Mouse (Mus musculus) intestine, embryonic 15.5 days (tissue): ENCODE measurements around the gene Gm5485. TPM values are rescaled to one million over a fixed set of nuclear protein-coding genes. Genes with fewer than 3 reads are reported as not detected.

ENCODE experiments used
- ATAC-seq: fragments of 200-750 bp; cut with Nextera tagmentation; 2 replicates; pipeline ENCODE4 v1.8.0; 2017; ENCODE audit warnings: moderate TSS enrichment, moderate library complexity
- H3K27ac ChIP-seq: fragments of 300-500 bp; sonication (generic); 2 replicates; pipeline ENCODE4 v1.5.1; 2015; ENCODE audit warnings: mild to moderate bottlenecking, inconsistent platforms
- H3K27me3 ChIP-seq: fragments of 300-500 bp; sonication (generic); replicated peaks from 2 replicates; pipeline ENCODE4 v1.6.1; 2015; ENCODE audit warnings: inconsistent platforms
- H3K36me3 ChIP-seq: fragments of 300-500 bp; sonication (generic); 2 replicates; pipeline ENCODE4 v1.6.1; 2015; ENCODE audit warnings: inconsistent platforms
- H3K4me1 ChIP-seq: fragments of 300-500 bp; sonication (generic); replicated peaks from 2 replicates; pipeline ENCODE4 v1.6.1; 2015; ENCODE audit warnings: inconsistent platforms
- H3K4me2 ChIP-seq: fragments of 300-500 bp; sonication (generic); replicated peaks from 2 replicates; pipeline ENCODE4 v1.6.1; 2015; ENCODE audit warnings: mild to moderate bottlenecking, inconsistent platforms
- H3K4me3 ChIP-seq: fragments of 300-500 bp; sonication (generic); replicated peaks from 2 replicates; pipeline ENCODE4 v1.5.1; 2015; ENCODE audit warnings: inconsistent platforms
- H3K9ac ChIP-seq: fragments of 300-500 bp; sonication (generic); 2 replicates; pipeline ENCODE4 v1.6.1; 2015; ENCODE audit warnings: inconsistent platforms
- H3K9me3 ChIP-seq: fragments of 300-500 bp; sonication (generic); 2 replicates; pipeline ENCODE4 v1.6.1; 2016; ENCODE audit warnings: inconsistent platforms
- WGBS: fragments of 180-500 bp; shearing (Covaris S2); methylation state at CpG from one replicate; pipeline ENCODE4 v1.1.7; 2015; 5-methylcytosine and 5-hydroxymethylcytosine counted together
- polyA plus RNA-seq: library from polyadenylated mRNA; unstranded; fragments of >200 nt; fragmentation: Nextera tagmentation; extraction: Ambion mirVana; gene quantifications from 2 replicates; pipeline ENCODE4 v1.2.1, GENCODE M21; 2015

Gm5485 gene
- polyA plus RNA-seq, 1 experiment from 2014 or later = 0.80 TPM

DNA sequence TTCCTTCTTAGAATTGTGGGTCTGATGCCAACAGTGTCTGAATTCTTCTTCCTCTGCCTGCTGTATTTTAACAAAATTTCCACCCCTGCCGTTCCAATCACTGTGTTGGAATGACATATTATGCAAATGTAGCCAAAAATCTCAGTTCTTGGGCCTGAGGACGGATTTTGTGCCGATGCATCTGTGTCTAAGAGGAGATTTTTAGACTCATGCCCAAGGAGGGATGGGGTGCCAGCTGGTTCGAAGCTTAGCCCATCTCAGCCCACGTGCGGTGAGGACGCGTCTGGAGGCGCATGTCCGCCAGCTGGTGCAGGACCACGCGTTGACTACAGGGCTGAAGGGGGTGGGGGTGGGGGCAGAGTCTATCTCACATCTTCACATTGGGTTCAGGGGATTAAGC, 51.3 kb downstream of the Gm5485 start:
- no peak overlapping the region for H3K9ac ChIP-seq
- H3K27me3 ChIP-seq = no peaks in the 10 kb centered on the region
- H3K4me3 ChIP-seq = no peak overlapping the region
- WGBS = 91% methylated on average over 12 of the region's 12 CpGs
- H3K36me3 ChIP-seq = no peaks in the 10 kb centered on the region
- no peak overlapping the region for H3K4me2 ChIP-seq
- H3K9me3 ChIP-seq = no peaks in the 10 kb centered on the region
- H3K27ac ChIP-seq = no peak overlapping the region
- no peak for ATAC-seq
- no peaks in the 10 kb centered on the region for H3K4me1 ChIP-seq

DNA sequence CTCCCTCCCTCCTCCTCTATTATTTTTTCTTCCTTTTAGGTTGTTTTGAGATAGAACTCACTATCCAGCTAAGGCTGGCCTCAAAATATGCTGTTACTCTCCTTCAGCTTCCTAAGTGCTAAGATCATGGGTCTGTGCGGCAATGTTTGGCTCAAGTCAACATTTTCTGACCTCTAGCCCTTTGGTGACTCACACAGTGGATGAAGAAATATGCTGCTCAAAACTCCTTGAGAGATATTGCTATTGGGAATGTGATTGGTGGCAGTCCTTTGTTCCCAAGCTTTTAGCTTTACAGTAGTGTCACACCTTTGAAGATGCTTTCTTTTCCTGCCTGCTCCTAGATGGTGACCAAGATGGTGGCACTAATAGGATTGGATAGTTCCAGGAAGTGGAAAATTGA, 55.8 kb downstream of the Gm5485 start:
- ATAC-seq = no peak
- 68% methylated on average over 1 of the region's 1 CpGs for WGBS
- Histone ChIP-seq H3K27me3 (no peaks in the 10 kb centered on the region), H3K4me2 (no peak overlapping the region), H3K9me3 (no peaks in the 10 kb centered on the region), H3K4me3 (no peak overlapping the region), H3K36me3 (no peaks in the 10 kb centered on the region), H3K27ac (no peak overlapping the region), H3K9ac (no peak overlapping the region), H3K4me1 (no peaks in the 10 kb centered on the region)

DNA sequence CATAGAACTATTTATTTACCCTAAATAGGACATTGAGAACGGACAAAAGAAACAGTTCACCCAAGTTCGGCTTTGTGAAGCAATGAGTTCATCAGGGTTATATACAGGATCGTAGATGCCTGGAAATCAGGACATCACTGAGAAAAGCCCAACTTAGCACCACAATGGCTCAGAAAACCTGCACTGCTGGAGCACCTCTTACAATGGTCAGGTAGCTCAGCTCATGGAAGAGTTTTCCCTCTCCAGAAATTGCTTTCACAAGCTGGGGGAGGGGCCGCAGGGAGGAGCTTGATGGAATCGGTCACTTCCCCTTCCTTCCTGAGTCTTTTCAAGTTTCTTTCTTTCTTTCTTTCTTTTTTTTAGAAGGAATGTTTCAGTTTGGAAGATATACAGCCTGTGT, 56.5 kb downstream of the Gm5485 start:
- no peak for ATAC-seq
- 88% methylated on average over 5 of the region's 5 CpGs for WGBS
- Histone ChIP-seq H3K4me1 (no peaks in the 10 kb centered on the region), H3K36me3 (no peaks in the 10 kb centered on the region), H3K9me3 (no peaks in the 10 kb centered on the region), H3K4me3 (no peak overlapping the region), H3K27ac (no peak overlapping the region), H3K9ac (no peak overlapping the region), H3K4me2 (no peak overlapping the region), H3K27me3 (no peaks in the 10 kb centered on the region)

Other genes with a start within 250 kb of the Gm5485 start
- not detected in 2 replicates for gene Dppa4, start 128.7 kb downstream of the Gm5485 start, polyA plus RNA-seq
- not detected in 2 replicates for gene Dppa2, start 108.5 kb downstream of the Gm5485 start, polyA plus RNA-seq
- gene Morc1, start 18.8 kb upstream of the Gm5485 start, polyA plus RNA-seq = 0.06 and 0.15 TPM in 2 replicates